Mouse (Mus musculus) thymus, adult 2 months (tissue): ENCODE measurements around the gene Pdgfc.
"Not testable (repeated sequence)": the region's sequence is repeated elsewhere in the genome, so short reads cannot be mapped to it uniquely, and the experiment has no call there.

Source experiments
- CTCF ChIP-seq: fragments of 200-500 bp; IDR thresholded peaks from 2 replicates; pipeline ENCODE4 v1.5.1; 2012; ENCODE audit warnings: mild to moderate bottlenecking, control low read depth, low read length, moderate library complexity, borderline replicate concordance; ENCODE audit not compliant: control insufficient read depth, poor library complexity, insufficient read depth; ENCODE audit errors: extremely low read depth
- POLR2A ChIP-seq: fragments of 200-500 bp; IDR thresholded peaks from 2 replicates; pipeline ENCODE4 v1.6.1; 2012; ENCODE audit warnings: mild to moderate bottlenecking, low read length, control low read depth, moderate library complexity; ENCODE audit not compliant: control insufficient read depth, poor library complexity, insufficient read depth; ENCODE audit errors: extremely low read depth

DNA sequence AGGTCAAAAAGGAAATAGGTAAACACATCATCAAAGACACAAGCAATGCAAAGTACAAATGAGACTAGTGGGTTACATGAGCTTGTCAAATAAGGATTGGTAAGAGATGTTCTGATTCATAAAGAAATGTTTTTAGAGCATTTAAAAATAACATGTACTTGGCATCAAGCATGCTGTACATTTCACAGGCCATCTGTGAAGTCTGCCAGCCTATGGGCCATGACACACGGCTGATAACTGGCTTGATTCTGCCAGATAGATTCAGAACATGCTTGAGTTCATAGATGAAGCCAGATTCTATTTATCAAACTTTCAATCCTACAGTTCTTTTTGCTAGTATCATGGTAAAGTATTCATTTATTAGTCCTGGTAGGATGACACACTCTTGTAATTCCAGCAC is 101.8 kb downstream of the Pdgfc start:
- not testable (repeated sequence) for TF ChIP-seq CTCF, POLR2A
